Mouse (Mus musculus) limb, embryonic 11.5 days (tissue): ENCODE measurements at regions not wholly inside any gene's neighbourhood (a gene's known extent, or its start where the extent isn't known, plus 50 kb on each side); places are given as distances from the start of the nearest gene placed in this dataset.
A peak's percentile ranks its signal among the peaks of the same experiment; 100 is the strongest.

Source experiments
- ATAC-seq: fragments of 200-750 bp; cut with Nextera tagmentation; 2 replicates; pipeline ENCODE4 v1.8.0; 2017; ENCODE audit warnings: low read depth; ENCODE audit not compliant: insufficient number of reproducible peaks, low FRiP score, low TSS enrichment
- DNase-seq: peaks from one replicate; pipeline ENCODE4 v3.0.0-alpha.2; 2015; ENCODE audit warnings: low spot score
- H3K27ac ChIP-seq: fragments of 300-500 bp; sonication (generic); replicated peaks from 2 replicates; pipeline ENCODE4 v1.5.1; 2014; ENCODE audit warnings: low read depth, mild to moderate bottlenecking, low read length
- H3K27me3 ChIP-seq: fragments of 300-500 bp; sonication (generic); 2 replicates; pipeline ENCODE4 v1.6.1; 2014; ENCODE audit warnings: mild to moderate bottlenecking, low read length, mixed read lengths; ENCODE audit not compliant: control insufficient read depth, insufficient read depth
- H3K36me3 ChIP-seq: fragments of 300-500 bp; sonication (generic); 2 replicates; pipeline ENCODE4 v1.6.1; 2014; ENCODE audit warnings: mild to moderate bottlenecking, low read length, moderate library complexity, mixed read lengths; ENCODE audit not compliant: control insufficient read depth, insufficient read depth
- H3K4me1 ChIP-seq: fragments of 300-500 bp; sonication (generic); 2 replicates; pipeline ENCODE4 v1.6.1; 2014; ENCODE audit warnings: low read length, mixed read lengths; ENCODE audit not compliant: control insufficient read depth, insufficient read depth
- H3K4me2 ChIP-seq: fragments of 300-500 bp; sonication (generic); 2 replicates; pipeline ENCODE4 v1.6.1; 2014; ENCODE audit warnings: low read depth, mild to moderate bottlenecking, moderate library complexity; ENCODE audit not compliant: severe bottlenecking
- H3K4me3 ChIP-seq: fragments of 300-500 bp; sonication (generic); 2 replicates; pipeline ENCODE4 v1.5.1; 2014; ENCODE audit warnings: low read depth, low read length
- H3K9ac ChIP-seq: fragments of 300-500 bp; sonication (generic); 2 replicates; pipeline ENCODE4 v1.6.1; 2014; ENCODE audit warnings: mild to moderate bottlenecking, low read length
- H3K9me3 ChIP-seq: fragments of 300-500 bp; sonication (generic); 2 replicates; pipeline ENCODE4 v1.6.1; 2016; ENCODE audit warnings: low read length; ENCODE audit not compliant: control insufficient read depth
- WGBS: fragments of 180-500 bp; shearing (Covaris S2); extraction: QIAGEN DNeasy Blood & Tissue Kit; methylation state at CpG from one replicate; pipeline ENCODE4 v1.1.7; 2014; 5-methylcytosine and 5-hydroxymethylcytosine counted together

GRCm38 (mm10) chr15:7459992-7460820 is 62.0 kb upstream of the Egflam start:
- no peak overlapping the region for H3K4me2 ChIP-seq
- no peak overlapping the region for H3K27ac ChIP-seq
- H3K36me3 ChIP-seq: no peaks in the 10 kb centered on the region
- 31% methylated on average over 9 of the region's 9 CpGs for WGBS
- 0 out of 2 replicates have a peak, but pooled peaks cover 2% of the 10 kb centered on the region for H3K4me1 ChIP-seq
- no peak overlapping the region for H3K4me3 ChIP-seq
- H3K9me3 ChIP-seq: no peaks in the 10 kb centered on the region
- H3K9ac ChIP-seq: no peak overlapping the region
- DNase-seq (peak; percentile 81), ATAC-seq (no peak)
- H3K27me3 ChIP-seq: no peaks in the 10 kb centered on the region

- Histone ChIP-seq H3K27ac (no peak overlapping the region), H3K4me2 (no peak overlapping the region), H3K9ac (no peak overlapping the region), H3K4me3 (no peak overlapping the region), H3K36me3 (no peaks in the 10 kb centered on the region), H3K27me3 (no peaks in the 10 kb centered on the region), H3K9me3 (no peaks in the 10 kb centered on the region), H3K4me1 (0 out of 2 replicates have a peak, but pooled peaks cover 2% of the 10 kb centered on the region)
- DNase-seq (no peak), ATAC-seq (no peak)
- WGBS: 76% methylated on average over 18 of the region's 18 CpGs
Measured at GRCm38 (mm10) chr15:7462549-7462948, 64.4 kb upstream of the Egflam start.

DNA sequence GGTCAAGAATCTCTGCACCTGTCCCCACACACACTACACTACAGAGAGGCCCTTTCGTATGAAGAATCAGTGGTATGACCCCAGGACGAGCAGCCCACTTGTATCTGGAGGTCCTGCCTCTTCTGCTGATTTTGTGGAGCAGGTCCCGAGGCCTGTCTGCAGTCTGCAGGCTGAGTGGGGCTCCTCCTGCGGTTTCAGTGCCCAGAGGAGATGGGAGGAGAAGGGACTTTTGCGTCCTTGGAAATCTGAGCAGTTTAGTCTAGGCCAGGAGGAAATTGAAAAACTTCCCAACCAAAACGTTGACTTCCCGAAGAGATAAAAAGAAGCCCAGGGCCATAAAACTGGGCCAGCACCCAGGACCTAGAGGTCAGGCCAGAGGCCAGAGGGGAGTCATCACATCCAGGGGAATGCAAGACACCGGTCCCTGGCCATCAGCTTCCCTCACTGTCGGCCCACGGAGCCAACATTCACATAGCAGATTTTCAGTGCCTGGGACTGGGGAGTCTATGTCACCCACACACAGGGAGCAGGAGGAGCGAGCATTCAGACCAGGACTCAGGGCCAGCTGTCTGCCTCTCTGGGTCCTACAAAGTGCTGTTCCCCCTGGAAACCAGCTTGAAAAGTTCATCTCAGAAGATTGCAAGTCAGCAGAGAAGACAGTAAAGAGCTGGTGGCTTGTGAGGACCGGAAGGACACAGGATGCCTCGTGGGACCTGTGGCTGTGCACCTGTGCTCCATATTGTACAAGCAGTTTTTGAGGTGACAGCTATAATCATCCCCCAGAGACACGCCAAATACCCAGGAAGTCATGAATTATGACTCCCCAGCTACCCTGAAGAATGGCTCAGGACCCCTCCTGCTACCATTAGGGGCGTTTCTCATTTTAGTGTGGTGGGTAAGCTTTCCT is 65.5 kb upstream of the Egflam start:
- Histone ChIP-seq H3K4me3 (no peak overlapping the region), H3K27me3 (no peaks in the 10 kb centered on the region), H3K27ac (no peak overlapping the region), H3K36me3 (no peaks in the 10 kb centered on the region), H3K9me3 (no peaks in the 10 kb centered on the region), H3K4me2 (no peak overlapping the region), H3K9ac (no peak overlapping the region), H3K4me1 (0 out of 2 replicates have a peak, but pooled peaks cover 2% of the 10 kb centered on the region)
- DNase-seq (no peak), ATAC-seq (no peak)
- 52% methylated on average over 15 of the region's 15 CpGs for WGBS

DNA sequence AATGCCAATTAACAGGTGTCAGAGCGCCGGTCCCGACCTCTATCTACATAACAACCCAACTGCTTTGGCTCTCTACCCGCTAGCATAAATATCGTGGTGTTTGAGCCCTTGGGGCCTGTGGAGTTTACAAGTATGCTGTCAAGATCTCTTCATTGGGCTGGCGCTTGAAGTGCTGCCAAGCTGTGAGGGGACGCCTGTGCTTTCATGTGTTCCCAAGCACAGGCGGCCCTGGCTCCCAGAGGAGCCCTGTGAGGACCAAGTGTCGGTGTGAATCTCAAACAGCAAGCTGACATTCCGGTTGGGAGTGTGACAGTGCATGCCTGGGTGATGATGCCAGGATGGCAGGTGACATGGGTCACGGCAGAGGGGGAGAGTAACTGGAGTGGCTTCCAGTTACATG is 82.0 kb upstream of the Egflam start:
- ATAC-seq: no peak
- Histone ChIP-seq H3K4me2 (no peak overlapping the region), H3K27me3 (peaks cover 10% of the 10 kb centered on the region; the same call in 1 of the 2 replicates), H3K4me3 (no peak overlapping the region), H3K9ac (no peak overlapping the region), H3K27ac (no peak overlapping the region), H3K36me3 (no peaks in the 10 kb centered on the region), H3K9me3 (no peaks in the 10 kb centered on the region), H3K4me1 (0 out of 2 replicates have a peak, but pooled peaks cover 2% of the 10 kb centered on the region)
- WGBS: 10% methylated on average over 11 of the region's 11 CpGs
- no peak for DNase-seq

GRCm38 (mm10) chr15:7480792-7481210 is 82.6 kb upstream of the Egflam start:
- Histone ChIP-seq H3K36me3 (no peaks in the 10 kb centered on the region), H3K4me2 (no peak overlapping the region), H3K4me3 (no peak overlapping the region), H3K9me3 (no peaks in the 10 kb centered on the region), H3K27ac (no peak overlapping the region), H3K4me1 (0 out of 2 replicates have a peak, but pooled peaks cover 2% of the 10 kb centered on the region), H3K9ac (no peak overlapping the region), H3K27me3 (peaks cover 10% of the 10 kb centered on the region; the same call in 1 of the 2 replicates)
- WGBS: 36% methylated on average over 5 of the region's 5 CpGs
- DNase-seq: no peak
- ATAC-seq: no peak

- H3K27me3 ChIP-seq: peaks cover 7% of the 10 kb centered on the region; the same call in 1 of the 2 replicates
- WGBS: 83% methylated on average over 5 of the region's 5 CpGs
- ATAC-seq: no peak
Measured at GRCm38 (mm10) chr15:7483686-7484085, 85.5 kb upstream of the Egflam start.

DNA sequence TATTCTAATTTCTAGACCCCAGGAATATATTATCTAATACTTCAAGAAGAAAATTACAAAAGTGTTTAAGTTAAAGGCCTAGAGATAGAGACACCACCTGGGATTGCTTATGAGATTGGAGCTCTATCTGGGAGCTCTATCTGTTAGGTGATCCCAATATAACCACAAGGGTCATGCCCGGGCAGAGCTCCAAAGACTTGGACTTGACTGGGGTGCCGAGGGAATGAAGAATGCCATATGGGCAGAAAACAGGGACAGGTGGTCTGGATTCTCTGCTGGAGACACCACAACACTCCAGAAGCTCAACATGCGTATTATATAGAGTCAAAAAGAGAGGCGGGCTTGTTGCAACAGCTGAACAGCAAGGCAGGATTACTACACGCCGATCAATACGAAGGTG is 92.9 kb upstream of the Egflam start:
- Histone ChIP-seq H3K4me3 (no peak overlapping the region), H3K27ac (no peak overlapping the region), H3K9me3 (no peaks in the 10 kb centered on the region), H3K36me3 (no peaks in the 10 kb centered on the region), H3K27me3 (no peaks in the 10 kb centered on the region), H3K4me2 (no peak overlapping the region), H3K9ac (no peak overlapping the region), H3K4me1 (no peaks in the 10 kb centered on the region)
- WGBS: 95% methylated on average over 7 of the region's 7 CpGs
- ATAC-seq (no peak), DNase-seq (no peak)

More at GRCm38 (mm10) chr15:7483686-7484085, 85.5 kb upstream of the Egflam start:
- Histone ChIP-seq H3K9ac (no peak overlapping the region), H3K4me1 (0 out of 2 replicates have a peak, but pooled peaks cover 2% of the 10 kb centered on the region), H3K4me3 (no peak overlapping the region), H3K27ac (no peak overlapping the region), H3K4me2 (no peak overlapping the region), H3K9me3 (no peaks in the 10 kb centered on the region), H3K36me3 (no peaks in the 10 kb centered on the region)
- no peak for DNase-seq

DNA sequence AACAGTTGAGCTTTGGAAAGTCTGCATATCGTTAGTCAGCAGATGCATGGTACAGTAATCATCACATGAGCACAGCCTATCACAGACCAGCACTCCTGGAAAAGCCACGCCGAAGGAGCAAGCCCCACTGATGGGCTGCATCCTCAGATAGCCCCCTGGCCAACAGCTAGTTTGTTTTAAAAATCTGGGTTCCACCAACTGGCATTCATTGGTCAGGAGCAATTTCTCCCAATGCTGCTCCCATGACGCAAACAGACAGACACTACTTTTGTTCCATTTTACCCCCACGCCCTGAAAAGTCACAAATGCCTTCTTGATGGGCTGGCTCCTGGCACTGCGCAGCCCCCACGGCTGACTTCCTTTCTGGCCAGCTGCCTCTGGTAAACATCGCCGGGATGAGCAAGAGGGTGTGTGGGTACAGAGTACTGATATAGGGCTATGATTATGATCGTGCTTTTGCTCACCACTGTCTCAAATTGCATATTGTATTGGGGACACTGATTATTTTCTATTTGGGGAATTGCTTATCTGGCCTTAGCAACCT is 95.0 kb upstream of the Egflam start:
- Histone ChIP-seq H3K27ac (no peak overlapping the region), H3K27me3 (no peaks in the 10 kb centered on the region), H3K9me3 (no peaks in the 10 kb centered on the region), H3K4me1 (no peaks in the 10 kb centered on the region), H3K9ac (no peak overlapping the region), H3K36me3 (no peaks in the 10 kb centered on the region), H3K4me3 (no peak overlapping the region), H3K4me2 (no peak overlapping the region)
- DNase-seq (no peak), ATAC-seq (no peak)
- WGBS: 80% methylated on average over 10 of the region's 10 CpGs
